Mouse (Mus musculus) heart, postnatal 0 days (tissue): ENCODE measurements around the gene Adat1.

Experiments
- CTCF ChIP-seq: IDR thresholded peaks from 2 replicates; pipeline ENCODE4 v1.5.1; 2016; ENCODE audit warnings: antibody characterized with exemption, control low read depth, low read depth
- EP300 ChIP-seq: IDR thresholded peaks from 2 replicates; pipeline ENCODE4 v1.6.1; 2016; ENCODE audit warnings: antibody characterized with exemption, low read depth

GRCm38 (mm10) chr8:111939516-111940142 is 52.5 kb downstream of the Adat1 start:
- TF ChIP-seq CTCF (no peak), EP300 (no peak)
